Mouse (Mus musculus) limb, embryonic 14.5 days (tissue): Measurements from ENCODE around the gene Rad54l. TPM values are rescaled to one million over a fixed set of nuclear protein-coding genes. Genes with fewer than 3 reads are reported as not detected.

Experiments used
- ATAC-seq: fragments of 200-750 bp; cut with Nextera tagmentation; 2 replicates; pipeline ENCODE4 v1.8.0; 2017; ENCODE audit warnings: low read depth, moderate number of reproducible peaks, moderate TSS enrichment; ENCODE audit not compliant: low FRiP score
- DNase-seq: peaks from one replicate; pipeline ENCODE4 v3.0.0-alpha.2; 2015; ENCODE audit warnings: low spot score
- H3K27ac ChIP-seq: fragments of 300-500 bp; sonication (generic); replicated peaks from 2 replicates; pipeline ENCODE4 v1.5.1; 2014; ENCODE audit warnings: low read depth, mild to moderate bottlenecking, low read length, moderate library complexity, mixed read lengths
- H3K27me3 ChIP-seq: fragments of 300-500 bp; sonication (generic); 2 replicates; pipeline ENCODE4 v1.6.1; 2014; ENCODE audit warnings: low read length, mixed read lengths; ENCODE audit not compliant: control insufficient read depth, insufficient read depth
- H3K36me3 ChIP-seq: fragments of 300-500 bp; sonication (generic); 2 replicates; pipeline ENCODE4 v1.6.1; 2014; ENCODE audit warnings: mild to moderate bottlenecking, low read length, moderate library complexity, mixed read lengths; ENCODE audit not compliant: control insufficient read depth, insufficient read depth
- H3K4me1 ChIP-seq: fragments of 300-500 bp; sonication (generic); 2 replicates; pipeline ENCODE4 v1.6.1; 2014; ENCODE audit warnings: antibody characterized with exemption, low read length, mixed read lengths; ENCODE audit not compliant: control insufficient read depth, insufficient read depth
- H3K4me2 ChIP-seq: fragments of 300-500 bp; sonication (generic); replicated peaks from 2 replicates; pipeline ENCODE4 v1.6.1; 2014; ENCODE audit warnings: low read depth, mild to moderate bottlenecking, low read length, moderate library complexity; ENCODE audit not compliant: severe bottlenecking
- H3K4me3 ChIP-seq: fragments of 300-500 bp; sonication (generic); replicated peaks from 2 replicates; pipeline ENCODE4 v1.5.1; 2014; ENCODE audit warnings: low read length
- H3K9ac ChIP-seq: fragments of 300-500 bp; sonication (generic); 2 replicates; pipeline ENCODE4 v1.6.1; 2014; ENCODE audit warnings: mild to moderate bottlenecking, low read depth, low read length, moderate library complexity; ENCODE audit not compliant: severe bottlenecking
- H3K9me3 ChIP-seq: fragments of 300-500 bp; sonication (generic); 2 replicates; pipeline ENCODE4 v1.6.1; 2016; ENCODE audit warnings: low read length; ENCODE audit not compliant: control insufficient read depth
- POLR2A ChIP-seq: fragments of 200-500 bp; IDR thresholded peaks from 2 replicates; pipeline ENCODE4 v1.8.0; 2012; ENCODE audit warnings: inconsistent platforms, mild to moderate bottlenecking, moderate library complexity, borderline replicate concordance; ENCODE audit not compliant: insufficient read depth, insufficient read length; ENCODE audit errors: extremely low read depth
- WGBS: fragments of 180-500 bp; shearing (Covaris S2); extraction: QIAGEN DNeasy Blood & Tissue Kit; methylation state at CpG from one replicate; pipeline ENCODE4 v1.1.7; 2014; 5-methylcytosine and 5-hydroxymethylcytosine counted together
- polyA plus RNA-seq, 2 experiments: library from polyadenylated mRNA; depleted of rRNA in 1 of 2; stranded (reverse) in 1 of 2; unstranded in 1 of 2; fragments of >200 nt; fragmentation: Nextera tagmentation in 1 of 2; extraction: Ambion mirVana in 1 of 2; gene quantifications; 2 replicates each; pipeline versions ENCODE4 v1.2.1 to v1.2.3; 2012 to 2014

The Rad54l gene
- polyA plus RNA-seq, 2 experiments, result 18.2 to 22.3 TPM

DNA sequence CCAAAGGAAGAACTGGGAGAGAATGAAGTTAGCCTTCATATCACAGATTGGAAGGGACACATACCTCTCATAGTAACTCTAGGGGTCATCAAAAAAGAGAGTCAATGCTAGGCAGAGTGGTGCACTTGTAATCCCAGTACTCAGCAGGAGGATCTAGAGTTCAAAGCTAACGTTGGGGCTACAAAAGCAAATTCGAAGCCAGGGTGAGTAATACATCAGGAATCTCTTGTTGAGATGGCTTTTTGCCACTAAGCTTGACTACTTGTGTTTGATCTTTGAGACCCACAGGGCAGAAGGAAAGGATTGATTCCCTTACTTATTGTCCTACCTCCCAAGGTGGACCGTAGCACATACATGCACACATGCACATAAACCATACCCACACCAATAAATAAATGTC is 74.3 kb downstream of the Rad54l start:
- Histone ChIP-seq H3K27me3 (no peaks in the 10 kb centered on the region), H3K9me3 (no peaks in the 10 kb centered on the region), H3K4me2 (no peak overlapping the region), H3K9ac (no peak overlapping the region), H3K4me3 (no peak overlapping the region), H3K36me3 (peaks cover 20% of the 10 kb centered on the region), H3K4me1 (peaks cover 5% of the 10 kb centered on the region), H3K27ac (no peak overlapping the region)
- ATAC-seq, result no peak
- no peak for DNase-seq
- no peak for TF ChIP-seq POLR2A
- WGBS, result 82% methylated on average over 3 of the region's 3 CpGs

DNA sequence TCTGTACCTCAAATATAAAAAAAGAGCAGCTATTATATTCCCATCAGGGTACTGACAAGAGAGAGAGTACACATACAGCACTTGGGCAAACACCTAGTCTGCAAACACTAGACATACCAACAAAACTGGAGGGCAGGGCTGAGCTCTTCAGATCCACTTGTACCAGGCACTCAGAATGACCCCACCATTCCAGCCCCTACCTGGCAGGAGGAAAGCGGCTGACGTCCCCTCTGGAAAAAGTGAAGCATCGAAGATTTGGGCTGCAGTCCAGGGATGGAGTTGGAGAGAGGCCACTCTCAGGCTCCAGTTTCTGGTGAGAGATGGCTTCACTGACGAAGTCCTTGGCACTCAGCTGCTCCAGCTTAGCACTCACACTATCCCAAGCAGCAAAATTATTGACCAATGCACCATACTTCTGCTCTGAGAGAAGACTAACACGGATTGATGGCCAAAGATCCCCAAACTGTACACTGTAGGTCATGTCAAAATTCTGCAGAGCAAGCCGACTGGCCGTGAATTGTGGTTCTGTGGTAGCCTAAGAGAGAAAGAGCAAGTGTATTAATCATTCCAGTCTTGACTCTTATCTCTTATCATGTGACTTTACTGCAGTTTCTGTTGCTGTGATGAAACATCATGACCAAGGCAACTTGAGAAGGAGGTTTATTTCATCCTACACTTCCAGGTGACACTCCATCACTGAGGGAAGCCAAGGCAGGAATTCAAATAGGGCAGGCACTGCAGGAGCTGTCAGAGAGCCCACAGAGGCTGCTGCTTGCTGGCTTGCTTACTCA is 75.2 kb downstream of the Rad54l start:
- TF ChIP-seq POLR2A, result no peak

DNA sequence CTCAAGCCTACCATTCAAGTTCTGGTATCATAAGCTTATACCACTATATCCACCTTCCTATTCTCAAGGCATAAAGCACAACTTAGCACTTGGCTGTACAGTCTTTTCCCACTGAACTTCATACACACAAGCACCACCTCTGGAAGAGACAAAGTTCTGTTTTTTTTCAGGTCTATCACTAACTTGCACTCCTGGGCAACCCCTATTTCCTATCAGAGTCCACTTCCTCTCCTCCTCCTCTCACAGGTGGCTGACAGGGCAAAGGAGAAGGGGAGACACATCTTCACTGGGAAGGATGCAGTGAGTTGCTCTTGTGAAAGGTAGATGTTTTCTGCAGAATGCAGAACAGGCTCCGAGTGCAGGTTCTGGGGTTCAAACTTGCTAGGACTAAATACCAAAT is 75.8 kb downstream of the Rad54l start:
- DNase-seq, result no peak

More for the DNA sequence above, 75.2 kb downstream of the Rad54l start:
- peaks cover 5% of the 10 kb centered on the region for H3K4me1 ChIP-seq
- H3K27me3 ChIP-seq, result no peaks in the 10 kb centered on the region
- no peak overlapping the region for H3K4me2 ChIP-seq
- no peak for ATAC-seq
- no peaks in the 10 kb centered on the region for H3K9me3 ChIP-seq
- peaks cover 23% of the 10 kb centered on the region for H3K36me3 ChIP-seq
- H3K4me3 ChIP-seq, result no peak overlapping the region
- no peak overlapping the region for H3K9ac ChIP-seq
- no peak overlapping the region for H3K27ac ChIP-seq
- no peak for DNase-seq
- WGBS, result 74% methylated on average over 7 of the region's 7 CpGs

DNA sequence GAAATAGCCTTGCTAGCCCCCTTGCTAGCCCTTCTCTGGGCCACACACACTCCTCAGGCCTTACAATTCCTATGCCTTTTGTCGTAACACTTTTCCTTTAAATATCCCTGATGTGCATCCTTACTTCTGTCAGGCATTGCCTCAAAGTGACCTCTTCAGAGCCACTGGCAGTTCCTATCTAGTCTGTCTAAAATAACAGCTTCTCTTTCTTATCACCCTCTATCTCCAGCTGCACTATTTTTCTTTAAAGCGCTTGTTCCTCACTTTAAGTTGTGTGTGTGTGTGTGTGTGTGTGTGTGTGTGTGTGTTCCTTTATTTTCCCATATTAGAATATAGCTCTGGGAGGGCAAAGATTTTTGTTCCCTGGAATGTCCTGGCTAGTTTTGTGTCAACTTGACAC is 76.9 kb downstream of the Rad54l start:
- no peak for DNase-seq
- no peak overlapping the region; the same call in 1 of the 2 replicates for H3K9ac ChIP-seq
- TF ChIP-seq POLR2A, result no peak
- no peak overlapping the region for H3K27ac ChIP-seq
- H3K9me3 ChIP-seq, result no peaks in the 10 kb centered on the region
- H3K4me1 ChIP-seq, result no peaks in the 10 kb centered on the region
- no peak overlapping the region for H3K4me3 ChIP-seq
- 93% methylated on average over 2 of the region's 2 CpGs for WGBS
- no peaks in the 10 kb centered on the region for H3K27me3 ChIP-seq
- no peak for ATAC-seq
- peaks cover 31% of the 10 kb centered on the region for H3K36me3 ChIP-seq
- H3K4me2 ChIP-seq, result no peak overlapping the region

More for the DNA sequence above, 75.8 kb downstream of the Rad54l start:
- Histone ChIP-seq H3K27ac (no peak overlapping the region), H3K4me3 (no peak overlapping the region), H3K36me3 (peaks cover 25% of the 10 kb centered on the region), H3K4me2 (no peak overlapping the region), H3K4me1 (peaks cover 3% of the 10 kb centered on the region), H3K9ac (no peak overlapping the region), H3K9me3 (no peaks in the 10 kb centered on the region), H3K27me3 (no peaks in the 10 kb centered on the region)
- no peak for TF ChIP-seq POLR2A
- WGBS, result 89% methylated on average over 1 of the region's 1 CpGs
- ATAC-seq, result no peak

Other genes with a start within 250 kb of the Rad54l start
- gene Kncn, start 239.3 kb downstream of the Rad54l start, polyA plus RNA-seq (2012; rRNA removed), result not detected in 2 replicates
- gene Kncn, start 239.3 kb downstream of the Rad54l start, polyA plus RNA-seq (2014; fragmentation: Nextera tagmentation; extraction: Ambion mirVana), result not detected in 2 replicates
- gene 6430628N08Rik, start 233.0 kb downstream of the Rad54l start, polyA plus RNA-seq (2012; rRNA removed), result not detected in 2 replicates
- not detected in 2 replicates for gene 6430628N08Rik, start 233.0 kb downstream of the Rad54l start, polyA plus RNA-seq (2014; fragmentation: Nextera tagmentation; extraction: Ambion mirVana)
- gene Dmbx1, start 183.8 kb downstream of the Rad54l start, polyA plus RNA-seq (2012; rRNA removed), result 0.05 and 0.09 TPM in 2 replicates
- not detected in 2 replicates for gene Dmbx1, start 183.8 kb downstream of the Rad54l start, polyA plus RNA-seq (2014; fragmentation: Nextera tagmentation; extraction: Ambion mirVana)
- gene Faah, start 105.8 kb downstream of the Rad54l start, polyA plus RNA-seq (2012; rRNA removed), result 1.7 and 1.9 TPM in 2 replicates
- 1.9 and 2.1 TPM in 2 replicates for gene Faah, start 105.8 kb downstream of the Rad54l start, polyA plus RNA-seq (2014; fragmentation: Nextera tagmentation; extraction: Ambion mirVana)
- 12.7 and 13.4 TPM in 2 replicates for gene Nsun4, start 69.8 kb downstream of the Rad54l start, polyA plus RNA-seq (2012; rRNA removed)
- 18.8 and 21.0 TPM in 2 replicates for gene Nsun4, start 69.8 kb downstream of the Rad54l start, polyA plus RNA-seq (2014; fragmentation: Nextera tagmentation; extraction: Ambion mirVana)
- gene Uqcrh, start 48.6 kb downstream of the Rad54l start, polyA plus RNA-seq (2012; rRNA removed), result 318 and 510 TPM in 2 replicates
- gene Uqcrh, start 48.6 kb downstream of the Rad54l start, polyA plus RNA-seq (2014; fragmentation: Nextera tagmentation; extraction: Ambion mirVana), result 494 and 543 TPM in 2 replicates
- 60.2 and 92.2 TPM in 2 replicates for gene Lrrc41, start 48.4 kb downstream of the Rad54l start, polyA plus RNA-seq (2012; rRNA removed)
- gene Lrrc41, start 48.4 kb downstream of the Rad54l start, polyA plus RNA-seq (2014; fragmentation: Nextera tagmentation; extraction: Ambion mirVana), result 80.8 and 89.3 TPM in 2 replicates
- 79.5 and 79.6 TPM in 2 replicates for gene Pomgnt1, start 150 bp upstream of the Rad54l start, polyA plus RNA-seq (2012; rRNA removed)
- 62.7 and 67.0 TPM in 2 replicates for gene Pomgnt1, start 150 bp upstream of the Rad54l start, polyA plus RNA-seq (2014; fragmentation: Nextera tagmentation; extraction: Ambion mirVana)
- 1.7 and 2.1 TPM in 2 replicates for gene Lurap1, start 27.6 kb upstream of the Rad54l start, polyA plus RNA-seq (2012; rRNA removed)
- 2.5 and 3.1 TPM in 2 replicates for gene Lurap1, start 27.6 kb upstream of the Rad54l start, polyA plus RNA-seq (2014; fragmentation: Nextera tagmentation; extraction: Ambion mirVana)
- gene Tspan1, start 43.9 kb upstream of the Rad54l start, polyA plus RNA-seq (2012; rRNA removed), result not detected in 2 replicates
- not detected in 2 replicates for gene Tspan1, start 43.9 kb upstream of the Rad54l start, polyA plus RNA-seq (2014; fragmentation: Nextera tagmentation; extraction: Ambion mirVana)
- not detected in 2 replicates for gene 1700042G07Rik, start 49.7 kb upstream of the Rad54l start, polyA plus RNA-seq (2012; rRNA removed)
- gene 1700042G07Rik, start 49.7 kb upstream of the Rad54l start, polyA plus RNA-seq (2014; fragmentation: Nextera tagmentation; extraction: Ambion mirVana), result not detected in 2 replicates
- not detected in 2 replicates for gene Gm49337, start 49.7 kb upstream of the Rad54l start, polyA plus RNA-seq (2012; rRNA removed)
- not detected in 2 replicates for gene Gm49337, start 49.7 kb upstream of the Rad54l start, polyA plus RNA-seq (2014; fragmentation: Nextera tagmentation; extraction: Ambion mirVana)
- gene Pik3r3, start 97.9 kb upstream of the Rad54l start, polyA plus RNA-seq (2012; rRNA removed), result 24.8 and 27.1 TPM in 2 replicates
- 14.7 and 21.7 TPM in 2 replicates for gene Pik3r3, start 97.9 kb upstream of the Rad54l start, polyA plus RNA-seq (2014; fragmentation: Nextera tagmentation; extraction: Ambion mirVana)